Mouse (Mus musculus): ENCODE measurements around the gene Prmt8.

GRCm38 (mm10) chr6:127758264-127758663 lies 11.0 kb downstream of the Prmt8 start:
- TF ChIP-seq CTCF (IDR thresholded peaks at IDR 0.05; ENCODE audit: low read depth, low read length) (no peak), POLR2A (IDR thresholded peaks at IDR 0.05; ENCODE audit: extremely low read depth, insufficient read depth, low read length) (no peak)

Data from liver, adult 2 months (tissue).